Mouse (Mus musculus): ENCODE measurements around the gene Ergic1. TPM values are rescaled to one million over a fixed set of nuclear protein-coding genes. Genes with fewer than 3 reads are reported as not detected.

Ergic1 gene
- polyA plus RNA-seq, 1 experiment from 2014 or later: 35.2 TPM

DNA sequence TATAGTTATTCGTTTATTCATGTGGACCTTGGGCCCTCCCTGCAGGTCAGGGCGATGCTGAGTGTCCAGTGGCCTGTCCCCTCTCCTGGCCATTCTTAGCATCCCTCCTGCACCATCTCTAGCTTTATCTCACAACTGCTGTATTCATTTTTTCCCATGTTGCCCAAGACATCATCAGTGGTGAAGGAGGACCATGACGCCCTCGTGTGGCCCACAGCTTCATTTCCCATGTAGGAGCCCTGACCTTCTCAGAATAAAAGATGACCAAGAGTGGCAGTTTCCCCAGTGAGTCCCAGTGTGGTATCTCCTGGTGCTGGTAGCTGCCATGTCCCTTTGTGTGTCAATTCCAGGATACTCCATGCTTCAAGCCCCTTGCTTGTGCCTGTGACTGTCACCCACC lies 88.3 kb downstream of the Ergic1 start:
- Histone ChIP-seq H3K27me3 (no peaks in the 10 kb centered on the region), H3K27ac (no peak overlapping the region), H3K9me3 (replicated peaks) (no peaks in the 10 kb centered on the region), H3K9ac (no peak overlapping the region), H3K4me1 (replicated peaks) (peaks cover 3% of the 10 kb centered on the region; the same call in 1 of the 2 replicates), H3K4me2 (no peak overlapping the region), H3K4me3 (replicated peaks) (no peak overlapping the region), H3K36me3 (peaks cover 34% of the 10 kb centered on the region)
- ATAC-seq (ENCODE audit: low read depth) (no peak), DNase-seq (no peak)
- 67% methylated on average over 4 of the region's 4 CpGs for WGBS (ENCODE audit: insufficient replicate concordance)

DNA sequence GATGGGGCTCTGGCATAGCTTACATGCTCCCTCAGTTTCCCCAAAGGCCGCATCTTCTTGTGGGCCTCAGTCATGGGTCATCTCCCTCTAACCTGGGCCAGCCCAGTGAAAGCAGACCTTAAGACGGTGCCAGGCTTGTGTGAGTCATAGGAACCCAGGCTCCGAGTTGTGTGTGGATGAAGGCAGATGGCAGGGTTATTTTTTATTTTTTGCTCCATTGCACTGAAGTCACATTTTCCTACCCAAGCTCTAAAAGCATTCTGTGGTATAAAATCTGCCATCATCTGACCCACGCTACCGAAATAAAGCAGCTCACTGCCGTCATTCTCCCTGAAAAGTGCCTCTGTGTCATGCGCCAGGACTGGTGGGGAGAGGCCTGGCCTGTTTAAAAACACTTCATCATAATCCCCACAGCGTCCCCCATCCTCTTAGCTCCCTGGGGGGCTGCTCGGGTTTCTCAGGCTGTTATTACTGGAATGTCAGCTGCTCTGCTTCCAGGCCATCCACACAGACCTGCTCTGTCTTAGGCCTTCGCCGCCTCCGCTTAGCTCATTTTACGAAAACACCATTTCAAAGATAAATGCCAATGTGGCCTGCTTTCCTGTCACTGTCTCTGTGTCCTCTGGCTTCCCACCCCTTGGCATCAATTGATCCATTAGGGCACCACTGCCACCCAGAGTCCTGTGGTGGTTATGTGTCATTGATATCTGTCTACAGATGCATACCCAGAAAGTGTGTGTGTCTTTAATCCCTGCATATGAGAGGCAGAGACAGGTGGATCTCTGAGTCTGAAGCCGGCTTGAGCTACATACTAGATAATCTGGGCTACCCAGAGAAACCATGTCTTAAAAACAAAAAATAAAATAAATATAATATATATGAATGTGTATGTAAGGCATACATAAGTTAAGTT lies 89.4 kb downstream of the Ergic1 start:
- Histone ChIP-seq H3K4me3 (replicated peaks) (no peak overlapping the region), H3K36me3 (peaks cover 36% of the 10 kb centered on the region), H3K4me2 (no peak overlapping the region), H3K9ac (no peak overlapping the region), H3K4me1 (replicated peaks) (no peaks in the 10 kb centered on the region), H3K27ac (no peak overlapping the region), H3K9me3 (replicated peaks) (no peaks in the 10 kb centered on the region), H3K27me3 (no peaks in the 10 kb centered on the region)
- ATAC-seq (ENCODE audit: low read depth): no peak
- DNase-seq: no peak
- 82% methylated on average over 14 of the region's 14 CpGs for WGBS (ENCODE audit: insufficient replicate concordance)

DNA sequence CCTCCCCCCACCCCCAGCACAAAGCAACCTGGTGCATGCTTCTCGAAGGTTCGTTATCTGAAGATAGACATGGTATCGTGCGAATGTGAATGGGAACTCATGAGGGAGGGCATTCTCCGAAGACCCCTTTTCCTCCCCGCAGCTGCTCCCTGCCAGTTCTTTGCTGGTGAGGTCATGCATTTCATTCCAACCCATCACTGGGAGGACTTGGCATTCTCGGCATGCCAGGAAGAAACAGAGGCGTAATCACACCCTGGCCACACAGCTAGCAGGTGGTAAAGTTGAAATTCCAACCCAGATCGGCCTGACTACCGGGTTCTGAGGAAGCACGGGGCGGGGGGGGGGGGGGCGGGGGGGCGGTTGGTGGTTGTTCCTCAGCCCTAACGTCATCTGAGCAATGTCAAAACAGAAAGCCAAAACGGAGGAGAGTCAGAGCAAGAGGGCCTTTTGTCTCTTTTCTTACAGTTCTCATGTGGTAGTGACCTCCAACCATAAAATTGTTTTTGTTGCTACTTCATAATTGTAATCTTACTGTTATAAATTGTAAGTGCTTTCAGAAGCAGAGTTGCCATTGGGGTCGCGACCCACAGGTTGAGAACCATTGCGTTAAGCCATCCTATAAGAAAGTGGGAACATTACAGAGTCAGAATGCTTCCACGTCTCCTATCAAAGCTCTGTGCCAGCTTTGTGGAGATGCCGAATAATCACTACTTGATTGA lies 97.7 kb downstream of the Ergic1 start:
- Histone ChIP-seq H3K9ac (no peak overlapping the region), H3K36me3 (peaks cover 22% of the 10 kb centered on the region), H3K4me2 (no peak overlapping the region), H3K4me3 (replicated peaks) (no peak overlapping the region), H3K27me3 (0 out of 2 replicates have a peak, but pooled peaks cover 5% of the 10 kb centered on the region), H3K4me1 (replicated peaks) (peaks cover 24% of the 10 kb centered on the region), H3K27ac (no peak overlapping the region), H3K9me3 (replicated peaks) (no peaks in the 10 kb centered on the region)
- WGBS (ENCODE audit: insufficient replicate concordance): 43% methylated on average over 19 of the region's 21 CpGs
- no peak for ATAC-seq (ENCODE audit: low read depth)
- no peak for DNase-seq

DNA sequence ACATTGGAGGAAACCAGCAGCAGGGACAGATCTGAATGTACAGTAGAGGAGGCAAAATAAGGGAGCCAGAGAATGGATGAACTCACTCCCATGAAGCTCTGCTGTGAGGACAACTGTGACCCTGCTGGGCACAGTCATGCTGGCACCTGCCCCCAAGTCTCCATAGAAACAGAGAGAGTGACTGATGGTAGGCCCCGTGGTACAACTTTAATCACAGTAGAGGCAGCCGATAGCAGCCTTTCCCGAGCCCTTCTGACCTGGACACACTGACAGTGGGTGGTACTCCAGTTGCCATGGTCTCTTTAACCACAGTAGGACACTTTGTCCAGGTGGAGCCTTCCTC lies 98.3 kb downstream of the Ergic1 start:
- H3K9me3 ChIP-seq (replicated peaks): no peaks in the 10 kb centered on the region
- H3K27ac ChIP-seq: no peak overlapping the region

DNA sequence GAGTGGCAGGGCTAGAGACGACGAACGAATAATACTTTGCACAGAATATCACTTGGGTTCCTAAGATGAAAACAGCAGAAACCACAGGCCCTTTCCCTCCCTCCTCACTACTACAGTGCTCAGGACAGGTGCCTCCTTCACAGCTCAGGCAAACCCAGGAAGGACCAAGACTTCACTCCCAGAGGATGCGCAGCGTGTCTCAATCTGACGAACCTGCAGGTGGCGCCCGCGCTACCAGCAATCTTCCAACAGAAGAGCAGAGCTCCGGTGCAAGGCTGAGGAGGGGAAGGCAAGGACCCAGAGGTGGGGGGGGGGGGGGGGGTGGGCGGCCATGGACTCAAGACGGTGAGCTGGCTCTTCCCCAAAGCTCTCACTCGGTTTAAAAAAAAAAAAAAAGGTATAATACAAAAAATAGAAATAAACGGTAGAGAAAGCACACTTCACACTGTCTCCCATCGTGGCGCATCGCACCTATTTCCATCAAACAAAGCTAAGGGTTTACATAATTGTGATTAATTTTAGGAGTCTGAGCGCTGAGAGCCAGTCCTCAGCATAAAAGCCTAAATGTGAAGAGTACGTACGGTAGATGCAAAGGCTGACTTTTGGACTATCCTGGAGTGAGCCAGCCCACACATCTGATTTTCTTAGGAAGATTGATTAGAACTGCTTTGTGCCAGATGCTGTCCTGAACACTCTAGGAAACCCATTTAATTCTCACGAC lies 99.1 kb downstream of the Ergic1 start:
- Histone ChIP-seq H3K36me3 (peaks cover 9% of the 10 kb centered on the region), H3K27me3 (0 out of 2 replicates have a peak, but pooled peaks cover 5% of the 10 kb centered on the region), H3K4me1 (replicated peaks) (peaks cover 27% of the 10 kb centered on the region), H3K27ac (no peak overlapping the region), H3K9ac (no peak overlapping the region), H3K4me3 (replicated peaks) (no peak overlapping the region), H3K9me3 (replicated peaks) (no peaks in the 10 kb centered on the region), H3K4me2 (no peak overlapping the region)
- WGBS (ENCODE audit: insufficient replicate concordance): 23% methylated on average over 21 of the region's 21 CpGs
- peak; percentile 58 for DNase-seq
- no peak for ATAC-seq (ENCODE audit: low read depth)

More for the DNA sequence above, 98.3 kb downstream of the Ergic1 start:
- DNase-seq: no peak
- Histone ChIP-seq H3K4me1 (replicated peaks) (peaks cover 27% of the 10 kb centered on the region), H3K4me2 (no peak overlapping the region), H3K27me3 (0 out of 2 replicates have a peak, but pooled peaks cover 5% of the 10 kb centered on the region), H3K9ac (no peak overlapping the region), H3K36me3 (peaks cover 16% of the 10 kb centered on the region), H3K4me3 (replicated peaks) (no peak overlapping the region)
- no peak for ATAC-seq (ENCODE audit: low read depth)
- 72% methylated on average over 3 of the region's 3 CpGs for WGBS (ENCODE audit: insufficient replicate concordance)

DNA sequence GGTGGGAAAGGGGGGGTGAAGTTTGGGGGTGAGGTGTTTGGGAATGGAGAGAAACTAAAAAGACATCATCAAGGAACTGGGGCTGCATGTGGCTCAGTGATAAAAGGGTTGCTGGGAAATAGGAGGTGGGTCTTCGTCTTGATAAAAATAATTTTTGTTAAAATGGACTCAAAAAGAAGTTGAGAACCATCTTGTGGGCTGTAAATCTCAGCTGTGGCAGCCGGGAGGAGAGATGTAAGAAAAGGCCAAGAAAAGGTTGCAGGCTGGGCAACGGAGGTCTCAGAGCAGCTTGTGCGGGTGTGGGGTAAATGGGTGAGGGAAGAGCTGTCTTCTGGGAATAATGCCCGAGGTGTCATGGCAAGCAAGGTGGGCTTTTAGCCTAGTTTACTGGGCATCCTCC lies 100.9 kb downstream of the Ergic1 start:
- H3K9me3 ChIP-seq (replicated peaks): no peaks in the 10 kb centered on the region
- H3K9ac ChIP-seq: no peak overlapping the region
- peaks cover 9% of the 10 kb centered on the region; the same call in 1 of the 2 replicates for H3K27me3 ChIP-seq
- ATAC-seq (ENCODE audit: low read depth): no peak
- peaks cover 27% of the 10 kb centered on the region for H3K4me1 ChIP-seq (replicated peaks)
- WGBS (ENCODE audit: insufficient replicate concordance): 55% methylated on average over 5 of the region's 5 CpGs
- H3K36me3 ChIP-seq: no peaks in the 10 kb centered on the region
- peak overlapping the region; percentile 79 for H3K4me2 ChIP-seq
- no peak overlapping the region for H3K27ac ChIP-seq
- H3K4me3 ChIP-seq (replicated peaks): no peak overlapping the region
- DNase-seq: no peak

DNA sequence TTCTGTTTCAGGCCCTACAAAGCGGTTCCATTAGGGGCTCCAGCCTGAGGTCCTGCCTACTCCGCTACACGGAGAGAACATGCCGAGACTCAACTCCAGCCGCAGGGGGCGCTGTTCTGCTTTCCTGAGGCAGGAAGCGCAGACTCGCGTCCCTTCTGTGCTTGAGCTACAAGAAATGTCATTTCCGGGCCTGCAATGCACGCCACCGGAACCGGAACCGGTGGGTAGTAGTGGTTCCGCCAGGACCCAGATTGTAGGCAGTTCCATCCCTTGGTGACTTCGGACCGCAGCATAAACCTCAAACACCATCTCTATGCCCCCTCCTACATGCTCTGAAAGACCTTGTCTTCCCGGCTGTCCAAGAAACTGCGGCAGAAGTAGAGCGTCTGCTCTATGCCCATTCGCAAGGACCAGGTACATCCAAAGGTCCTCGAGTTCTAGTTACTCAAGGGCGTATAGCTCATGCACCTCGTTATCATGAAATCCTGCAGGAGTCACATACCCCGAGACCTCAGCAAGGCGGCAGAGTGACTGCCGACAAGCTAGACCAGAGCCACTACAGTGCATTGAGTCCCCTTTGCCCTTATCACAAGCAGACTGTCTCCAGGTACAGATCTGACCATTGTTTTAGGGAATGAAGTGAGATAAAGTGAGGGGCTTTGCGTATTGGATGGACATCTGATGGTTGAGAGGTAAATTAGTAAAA lies 101.8 kb downstream of the Ergic1 start, which contains the start of gene Atp6v0e:
Gene Atp6v0e, plus strand, starts transcription at position 254 of the 706 bp plus-strand sequence.
- WGBS (ENCODE audit: insufficient replicate concordance): 2% methylated on average over 28 of the region's 28 CpGs
- DNase-seq: peak; percentile 88
- peak within 1 kb of the TSS; percentile 71 for H3K27ac ChIP-seq
- peaks cover 27% of the 10 kb centered on the region for H3K4me1 ChIP-seq (replicated peaks)
- peak within 1 kb of the TSS; percentile 79 for H3K4me2 ChIP-seq
- ATAC-seq (ENCODE audit: low read depth): peak; percentile 84
- H3K36me3 ChIP-seq: no peaks in the 10 kb centered on the region
- peak within 1 kb of the TSS; percentile 73 for H3K9ac ChIP-seq
- H3K9me3 ChIP-seq (replicated peaks): no peaks in the 10 kb centered on the region
- H3K4me3 ChIP-seq (replicated peaks): peak within 1 kb of the TSS; percentile 73
- H3K27me3 ChIP-seq: peaks cover 9% of the 10 kb centered on the region; the same call in 1 of the 2 replicates

DNA sequence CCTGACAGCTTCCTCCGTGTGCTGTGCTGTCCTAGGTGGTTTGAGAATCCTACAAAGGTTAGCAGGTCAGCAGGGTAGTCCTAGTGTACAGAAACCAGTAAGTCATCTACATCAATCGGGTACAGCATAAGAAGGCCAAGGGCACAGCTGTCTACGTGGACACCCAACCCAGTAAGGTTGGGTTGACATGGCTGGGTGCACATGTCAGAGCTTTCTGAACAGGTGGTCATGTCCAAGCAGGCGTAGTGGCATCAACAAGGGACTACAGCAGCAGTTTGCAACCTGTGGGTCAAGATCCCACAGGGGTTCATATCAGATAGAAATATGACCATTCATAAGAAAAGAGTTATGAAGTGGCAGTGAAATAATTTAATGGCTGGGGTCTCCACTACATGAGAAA lies 104.3 kb downstream of the Ergic1 start:
- Histone ChIP-seq H3K4me2 (no peak overlapping the region), H3K9me3 (replicated peaks) (no peaks in the 10 kb centered on the region), H3K36me3 (no peaks in the 10 kb centered on the region), H3K4me3 (replicated peaks) (no peak overlapping the region), H3K27ac (no peak overlapping the region), H3K4me1 (replicated peaks) (peaks cover 27% of the 10 kb centered on the region), H3K9ac (no peak overlapping the region), H3K27me3 (peaks cover 11% of the 10 kb centered on the region)
- DNase-seq (no peak), ATAC-seq (ENCODE audit: low read depth) (no peak)
- WGBS (ENCODE audit: insufficient replicate concordance): 64% methylated on average over 4 of the region's 4 CpGs

DNA sequence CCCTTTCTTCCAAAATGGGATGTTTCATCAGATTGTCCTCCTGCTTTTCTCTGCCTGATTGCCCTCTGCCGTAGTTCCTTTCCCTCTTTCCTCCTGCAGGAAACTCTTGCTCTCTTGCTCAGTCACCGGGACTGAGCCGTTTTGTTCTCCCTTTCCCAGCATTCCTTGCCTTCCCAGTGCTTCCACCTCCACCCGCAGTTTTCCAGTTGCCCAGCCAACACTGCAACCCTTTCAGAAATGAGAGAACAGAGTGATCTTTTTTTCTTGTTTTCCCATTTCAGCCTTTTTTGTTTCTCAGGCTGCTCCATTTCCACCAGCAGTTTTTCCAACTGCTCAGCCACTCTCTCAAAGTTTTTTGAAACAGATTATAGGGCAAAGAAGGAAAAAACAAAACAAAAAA lies 110.0 kb downstream of the Ergic1 start:
- H3K4me1 ChIP-seq (replicated peaks): peaks cover 7% of the 10 kb centered on the region
- peaks cover 13% of the 10 kb centered on the region for H3K27me3 ChIP-seq
- ATAC-seq (ENCODE audit: low read depth): no peak
- H3K36me3 ChIP-seq: no peaks in the 10 kb centered on the region
- no peaks in the 10 kb centered on the region for H3K9me3 ChIP-seq (replicated peaks)
- DNase-seq: no peak
- H3K9ac ChIP-seq: no peak overlapping the region
- H3K4me3 ChIP-seq (replicated peaks): no peak overlapping the region
- H3K27ac ChIP-seq: no peak overlapping the region
- no peak overlapping the region for H3K4me2 ChIP-seq
- WGBS (ENCODE audit: insufficient replicate concordance): 53% methylated on average over 4 of the region's 4 CpGs

DNA sequence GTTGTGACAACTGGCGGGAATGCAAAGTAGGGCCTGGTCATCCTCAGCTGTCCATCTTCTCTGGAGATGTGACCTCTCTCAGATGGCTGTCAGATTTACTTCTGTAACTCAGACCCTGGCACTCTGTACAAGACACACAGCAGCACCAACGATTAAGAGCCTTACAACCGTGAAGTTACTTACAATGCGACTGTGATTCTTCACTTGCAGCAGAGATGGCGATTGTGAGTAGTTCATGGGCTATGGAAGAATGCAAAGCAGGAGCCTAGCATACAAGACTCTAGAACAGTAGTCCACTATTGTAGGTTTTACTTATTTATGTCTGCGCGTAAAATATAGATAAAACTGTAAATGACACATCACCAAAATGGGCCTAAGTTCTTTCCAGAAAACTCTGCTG lies 114.6 kb downstream of the Ergic1 start:
- Histone ChIP-seq H3K4me1 (replicated peaks) (peaks cover 47% of the 10 kb centered on the region), H3K27me3 (0 out of 2 replicates have a peak, but pooled peaks cover 9% of the 10 kb centered on the region), H3K9me3 (replicated peaks) (no peaks in the 10 kb centered on the region), H3K9ac (peak overlapping the region; percentile 28; the same call in 1 of the 2 replicates), H3K27ac (no peak overlapping the region; the same call in 1 of the 2 replicates), H3K4me3 (replicated peaks) (peak overlapping the region; percentile 85), H3K36me3 (peaks cover 14% of the 10 kb centered on the region), H3K4me2 (peak overlapping the region; percentile 85)
- ATAC-seq (ENCODE audit: low read depth) (no peak), DNase-seq (no peak)
- 22% methylated on average over 7 of the region's 7 CpGs for WGBS (ENCODE audit: insufficient replicate concordance)

Data from liver, embryonic 13.5 days (tissue).